Mouse (Mus musculus): ENCODE data around the gene Pigt.

The Pigt gene

DNA sequence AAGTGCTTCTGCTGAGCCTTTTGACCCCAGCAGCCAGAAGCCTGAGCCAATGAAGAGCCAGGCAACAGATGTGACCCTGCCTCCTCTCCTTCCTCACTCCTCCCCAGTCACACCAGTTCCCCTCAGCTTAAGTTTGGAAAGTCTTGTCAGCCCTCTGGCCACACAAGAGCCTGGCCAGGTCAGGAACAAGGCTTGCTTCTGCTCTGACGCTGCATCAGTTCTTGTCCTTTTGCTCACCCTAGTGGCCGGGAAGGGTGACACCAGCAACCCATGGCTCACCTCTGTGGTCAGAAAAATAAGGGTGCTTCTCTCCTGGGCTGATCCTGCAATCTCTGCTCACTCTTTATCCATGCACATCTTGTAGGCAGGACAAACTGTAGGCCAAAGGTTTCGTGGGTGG lies 23.5 kb downstream of the Pigt start:
- peak; percentile 82 for DNase-seq (ENCODE audit: low read depth)

DNA sequence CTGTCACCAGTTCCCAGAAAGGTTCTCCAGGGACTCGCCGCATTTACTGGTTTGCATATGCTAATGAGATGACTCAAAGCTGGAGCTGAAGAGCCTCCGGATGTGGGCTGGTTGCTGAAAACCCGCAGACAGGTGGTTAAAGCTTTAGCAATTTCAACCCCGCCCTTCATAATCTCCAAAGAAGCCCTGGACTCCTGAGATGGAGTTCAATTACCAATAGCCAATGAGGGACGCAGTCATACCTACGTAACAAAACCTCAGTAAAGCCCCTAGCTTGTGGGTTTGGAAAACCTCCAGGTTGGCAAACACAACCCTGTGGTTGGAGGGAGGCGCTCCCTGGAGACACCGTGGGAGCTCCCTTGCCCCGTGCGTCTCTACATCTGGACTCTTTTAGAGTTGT lies 24.5 kb downstream of the Pigt start:
- DNase-seq (ENCODE audit: low read depth) = peak; percentile 99

DNA sequence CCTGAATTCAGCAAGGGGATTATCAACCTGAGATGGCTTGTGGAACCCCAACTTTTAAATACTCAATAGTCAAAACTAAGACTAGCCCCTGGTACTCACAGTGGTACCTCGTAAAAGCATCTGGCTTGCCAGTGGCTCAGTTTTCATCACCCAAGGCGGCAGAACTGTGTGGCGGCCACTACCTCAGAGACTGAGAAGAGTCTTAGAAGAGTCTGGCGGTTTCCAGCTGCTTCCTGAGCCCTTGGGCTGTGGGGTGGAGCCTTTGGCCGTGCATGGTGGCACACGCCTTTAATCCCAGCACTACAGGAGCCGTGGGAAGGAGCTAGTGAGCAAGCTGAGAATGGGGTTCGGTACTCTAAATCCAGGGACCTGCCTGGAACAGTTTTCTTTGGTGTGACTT lies 25.0 kb downstream of the Pigt start:
- DNase-seq (ENCODE audit: low read depth) = peak; percentile 80

DNA sequence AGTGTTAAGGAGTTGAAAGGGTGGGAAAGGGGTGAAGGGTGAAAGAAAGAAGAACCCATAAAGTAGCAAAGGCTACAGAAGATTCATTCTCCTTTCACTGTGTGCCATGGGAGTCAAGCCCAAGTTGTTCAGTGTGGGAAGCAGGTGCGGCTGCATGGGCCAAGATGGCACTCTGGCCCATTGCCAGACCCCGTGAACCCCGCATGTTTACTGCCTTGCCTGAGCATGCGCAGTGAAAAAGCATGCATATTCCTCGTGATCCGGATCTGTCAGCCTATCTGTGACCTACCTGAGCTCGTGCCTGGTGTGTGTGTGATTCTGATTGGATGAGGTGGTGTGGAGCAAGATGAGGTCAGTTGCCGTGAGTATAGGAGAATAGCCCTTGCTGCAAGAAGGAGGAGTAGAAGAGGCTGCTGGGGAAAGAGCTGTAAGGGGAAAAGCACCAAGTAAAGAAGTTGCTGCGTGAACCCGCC lies 26.0 kb downstream of the Pigt start:
- no peak for DNase-seq (ENCODE audit: low read depth)

DNA sequence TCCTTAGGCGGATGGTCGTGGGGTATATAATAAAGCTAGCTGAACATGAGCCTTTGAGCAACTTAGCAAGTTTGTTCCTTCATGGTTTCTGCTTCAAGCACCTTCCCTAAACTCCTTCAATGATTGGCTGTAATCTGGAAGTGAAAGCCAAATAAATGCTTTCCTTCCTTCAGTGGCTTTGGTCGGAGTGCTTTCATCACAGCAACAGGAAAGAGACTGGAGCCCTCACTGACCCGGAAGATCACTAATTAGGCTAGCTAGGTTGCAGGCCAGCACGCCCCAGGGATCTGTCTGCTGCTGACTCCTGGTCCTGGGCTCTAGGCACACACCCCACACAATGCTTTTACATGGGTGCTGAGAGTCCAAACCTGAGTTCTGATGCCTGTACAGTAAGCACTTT lies 31.2 kb downstream of the Pigt start:
- DNase-seq (ENCODE audit: low read depth) = peak; percentile 26

DNA sequence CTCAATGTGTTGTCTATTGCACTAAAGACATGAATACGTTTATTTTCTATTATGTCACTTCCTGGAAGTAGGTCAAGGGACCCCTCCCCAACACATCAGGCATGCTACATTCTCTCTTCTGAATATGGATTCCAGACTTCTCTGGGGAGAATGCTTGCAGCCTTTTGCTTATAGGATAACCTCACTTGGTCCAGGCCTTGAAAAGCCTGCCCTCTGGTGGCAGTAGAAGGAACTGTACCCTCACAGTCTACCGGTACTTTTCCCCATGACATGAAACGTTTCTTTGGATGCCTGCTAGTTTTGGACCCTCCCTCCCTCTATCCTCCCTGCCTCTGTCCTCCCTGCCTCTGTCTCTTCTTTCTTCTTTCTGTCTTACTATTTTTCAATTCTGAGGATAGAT lies 33.8 kb downstream of the Pigt start:
- peak; percentile 71 for DNase-seq (ENCODE audit: low read depth)

DNA sequence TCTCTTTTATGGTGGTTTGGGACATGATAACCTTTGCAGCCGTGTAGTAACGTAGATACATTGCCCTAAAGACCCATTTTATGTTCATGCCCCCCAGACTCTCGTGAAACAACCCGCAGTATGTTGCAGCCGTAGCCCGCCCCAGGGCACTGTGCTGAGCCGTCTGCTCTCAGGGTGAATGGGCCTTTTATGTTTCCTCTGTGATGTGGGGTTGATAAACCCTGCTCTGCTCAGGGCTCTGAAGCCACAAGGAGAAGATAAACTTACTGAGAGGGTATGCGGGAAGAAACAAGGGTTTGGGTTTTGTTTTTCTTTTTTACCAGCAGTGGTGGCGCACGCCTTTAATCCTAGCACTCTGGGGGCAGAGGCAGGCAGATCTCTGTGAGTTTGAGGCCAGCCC lies 37.0 kb downstream of the Pigt start:
- DNase-seq (ENCODE audit: low read depth) = no peak

DNA sequence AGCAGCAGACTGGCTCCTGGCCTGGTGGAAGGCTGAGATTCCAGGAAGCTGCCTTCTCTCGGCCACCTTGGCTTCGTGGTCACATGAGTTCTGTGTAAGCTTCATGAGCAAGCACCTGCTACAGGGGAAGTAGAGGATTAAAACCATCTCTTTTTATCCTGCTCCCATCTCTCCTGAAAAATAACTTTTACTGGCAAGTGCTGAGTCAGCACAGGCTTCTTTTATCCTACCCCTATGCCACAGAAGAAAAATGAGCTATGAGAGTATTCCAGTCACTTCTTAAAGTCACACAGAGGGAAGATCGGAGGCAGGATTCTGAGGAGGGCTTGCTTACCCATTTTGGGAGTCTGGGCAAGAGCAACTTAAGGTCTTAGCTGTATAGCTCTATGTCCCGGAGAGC lies 39.7 kb downstream of the Pigt start:
- no peak for DNase-seq (ENCODE audit: low read depth)

DNA sequence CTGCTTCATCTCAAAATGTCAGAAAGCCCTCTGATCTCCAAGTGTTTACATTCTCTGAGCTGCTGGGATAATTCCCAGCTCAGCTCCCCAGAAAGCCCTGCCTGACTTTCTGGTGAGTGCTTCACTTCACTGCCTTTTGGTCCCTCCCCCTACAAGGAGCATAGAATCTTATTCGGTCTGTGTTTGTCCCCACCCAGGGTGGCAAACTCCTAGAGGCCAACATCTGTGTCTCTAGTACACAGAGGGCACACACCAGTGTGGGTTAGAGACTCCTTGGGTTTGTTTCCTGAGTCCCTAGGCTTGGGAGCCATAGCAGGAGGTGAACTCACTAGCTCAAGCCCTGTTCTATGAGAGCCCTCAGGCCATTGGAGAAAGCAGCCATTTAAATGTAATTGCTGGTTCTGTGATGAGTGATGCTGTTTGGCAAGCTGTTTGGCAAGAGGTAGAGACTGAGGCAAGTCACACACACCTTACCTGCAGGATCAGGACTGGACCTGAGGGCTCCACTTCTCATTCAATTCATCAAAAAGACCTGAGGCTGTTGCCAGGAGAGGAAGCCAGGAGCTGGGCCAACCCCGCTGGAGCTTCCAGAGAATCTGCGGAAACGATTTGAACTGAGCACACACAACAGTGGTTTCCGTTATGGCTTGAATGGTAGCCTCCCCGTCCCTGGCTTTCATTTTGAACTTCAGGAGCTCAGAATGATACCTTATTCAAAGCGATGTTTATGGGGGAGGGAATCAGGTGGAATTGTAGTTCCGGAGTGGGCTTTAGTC lies 43.5 kb downstream of the Pigt start:
- no peak for DNase-seq (ENCODE audit: low read depth)

DNA sequence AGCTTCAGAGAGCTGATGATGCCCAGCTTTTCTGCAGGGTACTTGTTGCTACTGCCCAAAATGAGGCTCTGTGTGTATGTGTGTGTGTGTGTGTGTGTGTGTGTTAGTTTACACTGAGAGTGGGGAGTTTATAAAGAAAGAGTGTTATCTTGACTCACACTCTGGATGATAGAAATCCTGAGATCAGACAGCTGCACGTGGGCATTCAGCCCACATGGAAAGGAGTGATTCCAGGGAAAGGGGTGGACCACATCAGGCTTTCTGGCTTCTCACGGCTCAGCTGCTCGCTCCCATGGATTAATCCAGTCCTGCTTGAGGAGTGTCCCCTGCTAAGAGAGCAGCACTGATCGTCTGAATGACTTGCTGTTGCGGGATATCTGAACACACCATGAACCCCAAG lies 44.8 kb downstream of the Pigt start:
- no peak for DNase-seq (ENCODE audit: low read depth)

DNA sequence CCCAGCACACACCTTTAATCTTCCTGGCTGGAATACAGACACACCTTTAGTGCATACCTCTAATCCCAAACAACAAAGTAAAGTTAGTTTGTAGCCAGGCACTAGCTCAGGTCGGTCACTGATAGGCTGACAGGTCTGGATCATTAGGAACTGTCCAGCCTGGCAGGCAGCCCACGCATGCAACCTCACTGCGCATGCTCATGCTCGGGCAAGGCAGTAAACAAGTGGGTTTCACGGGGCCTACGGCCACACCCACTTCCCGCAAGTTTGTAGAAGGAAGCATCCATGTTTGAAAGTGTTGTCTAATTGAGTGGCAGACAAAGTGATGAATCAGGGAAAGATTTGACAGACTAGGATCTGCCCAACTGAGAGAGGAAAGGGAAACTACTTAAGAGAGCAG lies 45.3 kb downstream of the Pigt start:
- DNase-seq (ENCODE audit: low read depth) = no peak

DNA sequence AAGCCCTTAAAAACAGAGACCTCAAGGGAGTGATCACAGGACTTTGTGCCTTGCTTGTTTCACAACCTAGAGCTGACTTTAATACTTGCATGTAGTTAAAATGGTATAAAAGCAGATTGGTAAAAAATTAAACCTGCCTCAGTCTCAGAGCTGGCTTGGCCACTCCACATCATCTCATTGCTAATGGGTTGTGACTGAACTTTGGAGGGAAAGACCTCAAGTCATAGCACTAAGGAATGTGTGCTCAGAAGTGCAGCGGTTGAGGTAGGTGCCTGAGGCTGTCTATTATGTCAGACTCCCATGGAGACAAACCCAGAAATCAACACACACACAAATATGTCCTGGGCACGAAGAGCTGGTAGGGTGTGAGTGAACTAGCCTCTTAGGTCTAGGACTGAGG lies 46.4 kb downstream of the Pigt start:
- no peak for DNase-seq (ENCODE audit: low read depth)

DNA sequence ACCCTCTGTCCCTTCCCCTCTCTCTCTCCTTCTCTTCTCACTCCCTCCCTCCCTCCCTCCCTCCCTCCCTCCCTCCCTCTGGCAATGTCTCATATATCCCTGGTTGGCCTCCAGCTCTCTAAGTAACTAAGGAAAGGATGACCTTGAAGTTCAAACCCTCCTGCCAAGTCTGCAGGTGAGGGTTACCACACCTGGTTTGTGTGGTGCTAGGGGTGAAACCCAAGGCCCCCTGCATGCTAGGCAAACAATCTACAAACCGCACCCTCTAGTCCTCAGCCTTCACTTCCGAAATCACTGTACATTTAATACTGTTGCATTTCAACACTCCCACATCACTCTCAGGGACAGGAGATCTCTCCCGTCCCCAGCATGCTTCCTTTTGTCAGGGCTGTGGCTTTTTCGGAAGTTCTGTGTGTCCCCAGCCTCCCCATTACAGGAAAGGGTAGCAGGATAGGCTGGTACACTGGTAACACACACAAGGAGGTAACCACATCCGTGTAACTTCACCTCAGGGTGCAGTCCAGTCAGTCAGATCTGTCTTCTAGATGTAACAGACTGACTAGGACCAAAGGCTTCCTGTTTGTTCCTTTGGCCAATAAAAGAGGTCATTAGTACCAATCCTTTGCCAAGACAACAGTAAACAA lies 47.3 kb downstream of the Pigt start:
- DNase-seq (ENCODE audit: low read depth) = peak; percentile 97

DNA sequence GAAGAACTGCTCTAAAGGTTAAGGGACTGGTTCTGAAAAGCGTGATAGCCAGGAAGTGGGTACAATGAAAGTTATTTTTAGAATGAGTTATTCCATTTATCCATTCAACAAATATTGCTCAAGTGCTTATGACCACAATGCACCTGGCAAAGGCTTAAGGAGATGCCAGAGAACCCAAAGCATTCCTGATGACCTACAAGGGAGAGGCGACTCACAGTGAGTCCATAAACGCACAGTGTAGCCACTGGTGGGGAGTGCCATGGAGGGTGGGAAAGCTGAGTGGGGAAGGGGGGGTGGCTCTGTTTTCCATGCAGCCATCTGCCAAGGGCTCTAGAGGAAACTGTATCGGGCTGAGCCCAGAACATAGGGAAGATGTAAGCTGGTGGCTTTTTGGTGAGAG lies 52.0 kb downstream of the Pigt start:
- DNase-seq (ENCODE audit: low read depth) = no peak

DNA sequence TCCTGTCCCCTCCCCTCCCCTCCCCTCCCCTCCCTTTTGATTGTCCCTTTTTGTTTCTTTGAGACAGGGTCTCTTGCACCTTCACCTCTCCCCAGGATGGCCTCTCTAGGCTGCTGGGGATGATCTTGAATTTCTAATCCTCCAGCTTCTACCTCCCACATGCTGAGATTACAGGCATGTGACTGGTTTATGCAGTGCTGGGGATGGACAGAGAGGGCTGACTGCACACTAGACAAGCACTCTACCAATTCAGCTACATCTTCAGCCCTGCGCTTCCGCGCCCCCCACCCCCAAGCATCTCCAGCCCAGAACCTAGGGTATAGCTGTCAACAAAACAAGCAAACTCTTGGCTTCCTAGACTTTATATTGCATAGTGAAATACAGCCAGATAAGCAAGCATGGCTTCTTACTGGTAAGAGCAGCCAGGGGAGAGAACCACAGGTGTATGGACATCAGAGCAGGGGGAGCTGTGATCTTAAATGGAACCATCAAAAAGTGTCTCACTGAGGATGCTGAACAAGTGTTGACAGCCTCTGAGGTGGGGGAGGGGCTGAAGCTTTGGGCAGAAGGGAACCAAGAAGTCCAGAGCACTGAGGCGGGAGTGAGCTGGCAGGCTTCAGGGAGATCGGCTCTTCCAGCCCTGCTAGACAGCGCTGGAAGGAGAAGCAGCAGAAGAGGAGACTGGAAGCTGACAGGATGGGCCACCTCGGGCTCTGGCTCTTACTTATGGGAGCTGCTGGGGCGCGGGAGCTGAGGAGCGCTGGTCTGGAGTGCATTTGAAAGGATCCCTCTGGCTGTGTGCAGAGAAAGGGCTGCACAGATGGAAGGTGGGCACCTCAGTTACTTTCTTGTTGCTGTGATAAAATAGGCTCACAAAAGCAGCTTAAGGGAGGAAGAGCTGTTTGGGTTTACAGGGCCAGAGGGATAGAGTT lies 52.9 kb downstream of the Pigt start:
- DNase-seq (ENCODE audit: low read depth) = no peak

DNA sequence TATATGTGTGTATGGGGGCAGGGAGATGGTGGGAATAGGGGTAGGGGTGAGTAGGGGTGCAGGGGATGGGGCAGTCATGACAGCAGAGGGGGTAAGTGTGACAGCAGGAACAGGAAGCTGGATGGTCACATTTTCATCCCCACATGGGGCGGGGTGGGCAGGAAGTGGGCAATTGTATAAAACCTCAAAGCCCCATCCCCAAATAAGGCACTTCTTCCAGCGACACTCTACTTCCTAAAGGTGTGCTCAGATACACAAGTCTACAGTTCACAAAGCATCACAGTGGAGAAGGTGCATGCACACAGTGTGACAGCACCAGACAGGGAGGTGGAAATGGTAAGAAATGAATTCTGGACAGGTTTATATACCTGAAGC lies 53.6 kb downstream of the Pigt start:
- DNase-seq (ENCODE audit: low read depth) = no peak

DNA sequence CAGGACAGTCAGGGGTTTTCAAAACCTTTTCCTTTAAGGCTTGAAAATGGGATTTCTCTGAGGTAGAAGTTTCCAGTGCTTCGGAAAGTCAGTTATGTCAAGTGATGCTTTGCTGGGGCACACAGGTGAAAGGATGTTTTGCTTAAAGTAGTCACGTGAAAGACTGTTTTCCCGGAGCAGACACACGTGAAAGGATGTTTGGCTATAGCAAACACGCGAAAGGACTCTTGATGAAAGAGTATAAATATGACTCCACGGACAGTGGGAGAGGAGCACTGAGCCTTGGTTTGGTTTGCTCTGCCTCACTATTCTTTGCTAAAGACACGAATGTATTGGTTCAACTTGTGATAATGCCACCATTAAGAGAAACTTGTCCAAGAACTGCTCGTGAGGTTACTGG lies 54.2 kb downstream of the Pigt start:
- no peak for DNase-seq (ENCODE audit: low read depth)

All from 416B (cell line).